Mouse (Mus musculus) intestine, embryonic 16.5 days (tissue): ENCODE results near the gene Samd4. TPM values are rescaled to one million over a fixed set of nuclear protein-coding genes. Genes with fewer than 3 reads are reported as not detected.

ENCODE experiments used
- ATAC-seq: fragments of 200-750 bp; cut with Nextera tagmentation; 2 replicates; pipeline ENCODE4 v1.8.0; 2017; ENCODE audit warnings: moderate TSS enrichment, moderate library complexity
- H3K27ac ChIP-seq: fragments of 300-500 bp; sonication (generic); 2 replicates; pipeline ENCODE4 v1.5.1; 2014; ENCODE audit warnings: mild to moderate bottlenecking, low read length
- H3K27me3 ChIP-seq: fragments of 300-500 bp; sonication (generic); replicated peaks from 2 replicates; pipeline ENCODE4 v1.6.1; 2014; ENCODE audit warnings: low read length, control low read depth, mixed read lengths; ENCODE audit not compliant: control insufficient read depth, insufficient read depth
- H3K36me3 ChIP-seq: fragments of 300-500 bp; sonication (generic); 2 replicates; pipeline ENCODE4 v1.6.1; 2014; ENCODE audit warnings: low read length, control low read depth; ENCODE audit not compliant: control insufficient read depth, insufficient read depth
- H3K4me1 ChIP-seq: fragments of 300-500 bp; sonication (generic); 2 replicates; pipeline ENCODE4 v1.6.1; 2014; ENCODE audit warnings: low read length, control low read depth, mixed read lengths; ENCODE audit not compliant: control insufficient read depth, insufficient read depth
- H3K4me2 ChIP-seq: fragments of 300-500 bp; sonication (generic); 2 replicates; pipeline ENCODE4 v1.6.1; 2014; ENCODE audit warnings: low read depth, low read length, control low read depth
- H3K4me3 ChIP-seq: fragments of 300-500 bp; sonication (generic); 2 replicates; pipeline ENCODE4 v1.5.1; 2014; ENCODE audit warnings: mild to moderate bottlenecking, low read length
- H3K9ac ChIP-seq: fragments of 300-500 bp; sonication (generic); 2 replicates; pipeline ENCODE4 v1.6.1; 2014; ENCODE audit warnings: low read depth, low read length
- H3K9me3 ChIP-seq: fragments of 300-500 bp; sonication (generic); 2 replicates; pipeline ENCODE4 v1.6.1; 2016; ENCODE audit warnings: low read length, control low read depth; ENCODE audit not compliant: control insufficient read depth
- WGBS: fragments of 180-500 bp; shearing (Covaris S2); extraction: QIAGEN DNeasy Blood & Tissue Kit; methylation state at CpG from one replicate; pipeline ENCODE4 v1.1.7; 2014; 5-methylcytosine and 5-hydroxymethylcytosine counted together
- polyA plus RNA-seq: library from polyadenylated mRNA; unstranded; fragments of >200 nt; fragmentation: Nextera tagmentation; extraction: Ambion mirVana; gene quantifications from 2 replicates; pipeline ENCODE4 v1.2.1, GENCODE M21; 2015

Gene Samd4
- polyA plus RNA-seq, result 4.2 and 4.7 TPM in 2 replicates

GRCm38 (mm10) chr14:46882431-46883067 is at the start of gene Samd4:
Gene Samd4 (plus strand): TSS chr14:46882854.
- Histone ChIP-seq H3K36me3 (no peaks in the 10 kb centered on the region), H3K4me2 (peak within 1 kb of the TSS; percentile 99), H3K27me3 (peaks cover 4% of the 10 kb centered on the region; the same call in 1 of the 2 replicates), H3K9me3 (no peaks in the 10 kb centered on the region), H3K4me3 (peak within 1 kb of the TSS; percentile 70), H3K4me1 (peaks cover 19% of the 10 kb centered on the region), H3K9ac (peak within 1 kb of the TSS; percentile 88), H3K27ac (peak within 1 kb of the TSS; percentile 89)
- 1% methylated on average over 53 of the region's 54 CpGs for WGBS
- peak; percentile 78 for ATAC-seq

- Histone ChIP-seq H3K4me3 (no peak overlapping the region), H3K4me1 (no peaks in the 10 kb centered on the region), H3K36me3 (peaks cover 7% of the 10 kb centered on the region), H3K9ac (no peak overlapping the region), H3K9me3 (no peaks in the 10 kb centered on the region), H3K4me2 (no peak overlapping the region), H3K27ac (no peak overlapping the region), H3K27me3 (no peaks in the 10 kb centered on the region)
- no peak for ATAC-seq
- WGBS, result 47% methylated on average over 4 of the region's 4 CpGs
These were observed 43.3 kb upstream of the Samd4 start for GRCm38 (mm10) chr14:46839326-46839725.

GRCm38 (mm10) chr14:46845706-46846105 is 36.9 kb upstream of the Samd4 start:
- WGBS, result 92% methylated on average over 11 of the region's 11 CpGs
- no peak overlapping the region for H3K4me3 ChIP-seq
- no peaks in the 10 kb centered on the region for H3K4me1 ChIP-seq
- H3K36me3 ChIP-seq, result peaks cover 7% of the 10 kb centered on the region
- H3K9me3 ChIP-seq, result no peaks in the 10 kb centered on the region
- no peak for ATAC-seq
- no peak overlapping the region for H3K9ac ChIP-seq
- H3K4me2 ChIP-seq, result no peak overlapping the region
- H3K27ac ChIP-seq, result no peak overlapping the region
- H3K27me3 ChIP-seq, result no peaks in the 10 kb centered on the region

GRCm38 (mm10) chr14:46848063-46848590 is 34.5 kb upstream of the Samd4 start:
- H3K9me3 ChIP-seq, result no peaks in the 10 kb centered on the region
- no peaks in the 10 kb centered on the region for H3K4me1 ChIP-seq
- H3K4me2 ChIP-seq, result no peak overlapping the region
- no peak overlapping the region for H3K9ac ChIP-seq
- H3K27ac ChIP-seq, result no peak overlapping the region
- WGBS, result 66% methylated on average over 4 of the region's 4 CpGs
- H3K4me3 ChIP-seq, result no peak overlapping the region
- no peaks in the 10 kb centered on the region for H3K27me3 ChIP-seq
- no peaks in the 10 kb centered on the region for H3K36me3 ChIP-seq
- no peak for ATAC-seq

GRCm38 (mm10) chr14:46848736-46849135 is 33.9 kb upstream of the Samd4 start:
- Histone ChIP-seq H3K9me3 (no peaks in the 10 kb centered on the region), H3K36me3 (no peaks in the 10 kb centered on the region), H3K4me3 (no peak overlapping the region), H3K27me3 (no peaks in the 10 kb centered on the region), H3K4me1 (no peaks in the 10 kb centered on the region), H3K9ac (no peak overlapping the region), H3K4me2 (no peak overlapping the region), H3K27ac (no peak overlapping the region)
- no peak for ATAC-seq
- WGBS, result 73% methylated on average over 5 of the region's 5 CpGs

GRCm38 (mm10) chr14:46849769-46850168 is 32.9 kb upstream of the Samd4 start:
- no peaks in the 10 kb centered on the region for H3K27me3 ChIP-seq
- H3K27ac ChIP-seq, result no peak overlapping the region
- no peak overlapping the region for H3K4me2 ChIP-seq
- 92% methylated on average over 1 of the region's 1 CpGs for WGBS
- H3K4me1 ChIP-seq, result no peaks in the 10 kb centered on the region
- no peaks in the 10 kb centered on the region for H3K9me3 ChIP-seq
- H3K4me3 ChIP-seq, result no peak overlapping the region
- H3K9ac ChIP-seq, result no peak overlapping the region
- no peak for ATAC-seq
- H3K36me3 ChIP-seq, result no peaks in the 10 kb centered on the region

- Histone ChIP-seq H3K9ac (no peak overlapping the region), H3K27me3 (no peaks in the 10 kb centered on the region), H3K27ac (no peak overlapping the region), H3K36me3 (no peaks in the 10 kb centered on the region), H3K9me3 (no peaks in the 10 kb centered on the region), H3K4me3 (no peak overlapping the region), H3K4me2 (no peak overlapping the region), H3K4me1 (no peaks in the 10 kb centered on the region)
- no peak for ATAC-seq
- 86% methylated on average over 11 of the region's 11 CpGs for WGBS
These were observed 29.0 kb upstream of the Samd4 start for GRCm38 (mm10) chr14:46853677-46854076.

GRCm38 (mm10) chr14:46862922-46863321 is 19.7 kb upstream of the Samd4 start:
- H3K4me2 ChIP-seq, result no peak overlapping the region
- 95% methylated on average over 5 of the region's 5 CpGs for WGBS
- H3K4me3 ChIP-seq, result no peak overlapping the region

GRCm38 (mm10) chr14:46880935-46881334 is 1.7 kb upstream of the Samd4 start:
- H3K9me3 ChIP-seq, result no peaks in the 10 kb centered on the region
- no peak overlapping the region for H3K4me3 ChIP-seq
- no peak overlapping the region for H3K9ac ChIP-seq
- peaks cover 4% of the 10 kb centered on the region; the same call in 1 of the 2 replicates for H3K27me3 ChIP-seq
- H3K27ac ChIP-seq, result no peak overlapping the region
- no peak for ATAC-seq
- 11% methylated on average over 10 of the region's 10 CpGs for WGBS
- H3K4me1 ChIP-seq, result peaks cover 17% of the 10 kb centered on the region
- H3K36me3 ChIP-seq, result no peaks in the 10 kb centered on the region
- H3K4me2 ChIP-seq, result 0 out of 2 replicates have a peak overlapping the region, but pooled peaks have one; percentile 99

More at GRCm38 (mm10) chr14:46862922-46863321, 19.7 kb upstream of the Samd4 start:
- no peaks in the 10 kb centered on the region for H3K36me3 ChIP-seq
- no peaks in the 10 kb centered on the region for H3K9me3 ChIP-seq
- no peak for ATAC-seq
- no peak overlapping the region for H3K27ac ChIP-seq
- no peak overlapping the region for H3K9ac ChIP-seq
- no peaks in the 10 kb centered on the region for H3K27me3 ChIP-seq
- no peaks in the 10 kb centered on the region for H3K4me1 ChIP-seq
